Mouse (Mus musculus): ENCODE results near the gene Abhd6.
"Not testable (repeated sequence)": the region's sequence is repeated elsewhere in the genome, so short reads cannot be mapped to it uniquely, and the experiment has no call there.

The Abhd6 gene

DNA sequence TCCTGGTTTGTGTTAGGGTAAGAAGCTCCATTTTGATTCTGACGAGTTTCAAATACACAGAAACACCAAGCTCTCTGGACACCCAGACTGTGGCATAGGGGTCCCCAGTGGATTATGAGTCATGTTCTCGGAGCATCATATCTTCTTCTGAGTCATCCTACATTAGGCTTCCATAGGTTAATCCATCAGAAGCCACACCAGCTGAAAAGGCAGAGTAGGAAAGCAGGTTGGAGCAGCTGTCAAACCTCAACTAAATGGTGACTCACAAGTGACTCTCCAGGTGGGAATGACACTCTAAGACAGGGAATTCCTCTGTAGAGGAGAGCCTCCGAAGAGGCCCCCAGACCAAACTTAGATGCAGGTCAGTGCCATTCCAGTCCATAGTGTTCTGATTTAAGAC is 3.7 kb upstream of the Abhd6 start:
- no peak for DNase-seq (ENCODE audit: low read depth, low spot score)

DNA sequence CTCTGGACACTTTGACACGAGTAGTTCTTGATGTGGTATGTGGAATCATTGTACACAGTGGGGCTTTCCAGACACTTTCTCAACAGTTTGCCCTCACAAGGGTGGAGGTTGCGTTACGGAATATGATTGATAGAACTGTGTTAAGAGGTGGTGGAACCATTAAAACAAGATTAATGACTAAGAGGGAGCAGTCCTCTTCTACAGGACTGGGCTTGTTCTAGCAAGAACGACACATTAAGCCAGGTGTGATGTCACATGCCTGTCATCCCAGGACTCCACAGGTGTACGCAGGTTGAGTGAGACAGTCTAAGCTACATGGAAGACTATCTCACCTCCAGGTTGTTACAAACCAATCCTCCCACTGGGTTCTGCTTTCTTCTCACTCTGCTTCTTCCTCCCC is 3.3 kb upstream of the Abhd6 start:
- no peak for DNase-seq (ENCODE audit: low read depth, low spot score)

DNA sequence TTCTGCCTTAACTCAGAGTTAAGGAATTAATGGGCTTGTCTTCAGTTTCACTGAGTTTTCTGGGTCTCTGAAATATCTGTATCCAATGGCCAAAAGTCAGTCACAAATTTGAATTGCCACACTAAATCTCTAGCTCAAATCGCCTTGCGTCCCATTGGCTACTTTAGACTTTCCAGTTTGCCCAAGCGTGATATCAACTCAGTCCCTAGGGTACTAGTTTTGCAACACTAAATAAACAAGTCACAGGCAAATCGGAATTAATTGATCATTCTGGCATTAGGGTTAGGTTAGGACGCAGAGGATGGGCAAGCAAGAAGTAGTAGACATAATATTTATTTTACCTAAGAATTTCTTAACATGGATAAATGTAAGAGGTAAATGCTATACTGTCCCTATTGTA is 2.5 kb upstream of the Abhd6 start:
- no peak for DNase-seq (ENCODE audit: low read depth, low spot score)

DNA sequence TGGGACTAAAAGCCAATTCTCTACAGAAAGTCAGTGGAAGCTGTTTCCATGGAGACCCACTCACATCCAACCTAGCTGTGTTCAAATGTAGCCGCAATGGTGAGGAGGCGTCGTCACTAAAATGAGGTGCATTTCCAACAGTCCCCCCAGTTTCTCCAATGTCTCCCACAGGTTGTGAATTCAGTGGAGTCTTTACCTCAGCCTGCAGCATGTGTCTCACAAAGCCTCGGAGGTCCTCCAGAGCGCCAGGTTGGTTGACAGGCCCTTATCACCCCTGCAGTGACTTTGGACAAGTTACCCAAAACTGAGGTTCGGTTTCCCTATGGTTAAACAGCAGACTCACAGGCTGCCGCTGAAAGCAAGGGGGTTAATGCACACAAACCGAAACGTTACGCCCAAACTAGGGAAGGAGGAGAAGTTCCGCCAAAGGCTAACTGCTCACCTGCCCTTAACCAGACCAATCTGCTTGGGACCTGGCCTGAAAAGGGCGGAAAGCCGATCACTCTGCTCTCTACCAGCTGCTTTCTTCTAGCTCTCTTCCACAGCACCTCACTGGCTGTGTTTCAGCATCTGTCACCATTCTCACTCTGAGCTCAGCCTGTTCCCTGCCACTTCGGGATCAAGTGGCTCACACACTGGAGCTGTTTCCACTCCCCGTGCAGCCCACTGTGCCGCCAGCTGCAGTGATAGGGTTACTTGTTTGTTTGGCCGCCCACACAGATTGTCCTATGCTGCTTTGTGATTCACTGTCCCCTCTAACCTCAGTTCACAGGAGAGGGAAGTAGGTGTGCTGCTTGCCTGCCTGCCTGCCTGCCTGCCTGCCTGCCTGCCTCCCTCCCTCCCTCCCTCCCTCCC is 1.6 kb upstream of the Abhd6 start:
- DNase-seq (ENCODE audit: low read depth, low spot score), result no peak

DNA sequence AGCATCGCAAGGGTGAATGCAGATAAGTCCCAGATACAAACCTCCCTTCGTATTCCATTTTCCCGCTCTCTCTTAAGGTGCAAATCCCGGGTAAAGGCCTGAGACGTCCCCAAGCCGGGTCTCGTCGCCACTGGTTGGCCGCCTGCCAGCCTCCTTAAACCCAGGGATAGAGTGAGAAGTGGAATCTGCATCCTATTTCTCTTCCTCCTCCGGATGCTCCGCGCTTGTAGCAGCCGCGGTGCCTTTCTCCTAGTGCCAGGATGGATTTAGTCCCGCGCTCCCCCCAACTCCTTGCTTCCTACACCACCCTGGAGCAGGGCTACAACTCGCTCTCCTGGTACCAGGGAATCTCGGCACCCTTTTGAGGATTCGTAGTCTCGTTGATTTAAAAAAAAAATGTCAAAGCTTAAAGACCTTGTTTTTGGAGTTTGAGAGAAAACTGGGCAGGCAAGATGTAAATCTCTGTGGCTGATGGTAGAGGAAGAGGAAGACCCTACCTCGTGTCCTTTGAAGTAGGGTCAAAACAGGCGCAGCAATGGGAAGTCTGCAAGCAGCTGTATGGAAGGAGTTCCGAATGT is 480 bp downstream of the Abhd6 start:
- DNase-seq (ENCODE audit: low read depth, low spot score), result no peak

DNA sequence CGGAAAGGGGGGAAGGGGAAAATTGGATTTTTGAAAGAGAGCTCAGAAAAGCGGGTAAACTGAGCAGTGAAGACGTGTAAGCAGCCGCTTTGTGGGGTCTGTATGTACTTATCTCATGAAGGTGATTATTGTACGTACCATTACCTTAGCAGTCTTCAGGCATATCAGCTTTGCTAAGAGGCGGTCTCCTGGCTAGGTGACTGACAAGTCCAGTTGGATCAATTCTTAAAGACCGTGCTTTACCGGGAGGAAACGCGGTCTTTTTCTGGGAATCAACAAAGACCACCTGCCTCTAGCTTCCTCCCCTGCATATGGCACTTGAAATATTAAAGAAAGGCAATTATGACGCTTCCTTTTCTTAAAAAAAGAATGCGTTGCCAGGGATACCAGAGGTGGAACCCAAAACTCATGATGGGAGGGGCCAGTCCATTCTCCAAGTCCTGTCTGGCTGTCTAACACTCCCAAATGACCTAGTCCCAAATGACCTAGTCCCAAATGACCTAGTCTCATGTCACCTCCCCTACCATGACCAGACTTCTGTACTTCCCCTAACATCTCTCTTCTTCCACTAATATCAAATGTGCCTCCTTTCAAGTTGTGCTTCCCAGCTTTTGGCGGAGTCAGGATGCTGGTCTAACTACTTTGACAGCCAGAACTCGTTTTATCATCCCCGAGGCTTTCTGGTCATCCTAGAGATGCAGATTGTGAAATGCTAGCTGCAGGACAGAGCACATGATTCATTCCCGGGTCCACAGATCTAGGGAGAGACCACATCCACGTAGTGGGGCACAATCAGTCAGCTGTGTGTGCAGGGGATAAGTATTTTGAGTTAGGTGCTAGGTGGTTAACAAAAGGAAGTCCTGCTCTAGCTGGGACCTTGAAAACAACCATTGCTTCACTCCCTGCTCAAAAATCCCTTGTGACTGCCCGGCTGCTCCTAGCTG is 1.3 kb downstream of the Abhd6 start:
- DNase-seq (ENCODE audit: low read depth, low spot score), result no peak

DNA sequence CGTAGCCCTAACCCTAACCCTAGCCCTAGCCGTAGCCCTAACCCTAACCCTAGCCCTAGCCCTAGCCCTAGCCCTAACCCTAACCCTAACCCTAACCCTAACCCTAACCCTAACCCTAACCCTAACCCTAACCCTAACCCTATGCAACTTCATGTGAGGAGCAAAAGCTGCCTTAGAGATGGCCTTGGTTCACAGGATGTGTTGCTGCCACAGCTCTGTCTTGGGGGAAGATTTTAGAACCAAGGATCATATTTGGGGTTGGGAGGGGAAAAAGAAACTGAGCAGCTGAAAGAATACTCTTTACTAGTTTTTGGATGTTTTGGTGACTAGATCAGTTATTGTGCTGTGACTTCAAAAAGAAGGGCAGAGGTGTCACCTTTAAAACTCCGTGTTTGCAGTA is 3.4 kb downstream of the Abhd6 start:
- not testable (repeated sequence) for DNase-seq (ENCODE audit: low read depth, low spot score)

DNA sequence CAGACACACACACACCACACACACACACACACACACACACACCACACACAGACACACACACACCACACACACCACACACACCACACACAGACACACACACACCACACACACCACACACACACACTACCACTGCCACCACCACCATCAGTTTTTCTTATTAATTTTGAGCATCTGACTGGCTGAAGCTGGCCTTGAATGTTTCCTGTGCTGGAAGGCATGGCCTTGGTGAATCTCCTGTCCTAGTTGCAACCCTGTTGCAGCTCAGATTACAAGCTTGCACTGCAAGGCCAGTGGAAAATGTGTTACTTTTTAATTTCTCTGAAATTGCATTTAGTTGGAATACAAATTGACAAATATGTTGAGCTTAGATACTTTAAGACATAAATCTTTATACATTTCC is 4.4 kb downstream of the Abhd6 start:
- DNase-seq (ENCODE audit: low read depth, low spot score), result no peak

DNA sequence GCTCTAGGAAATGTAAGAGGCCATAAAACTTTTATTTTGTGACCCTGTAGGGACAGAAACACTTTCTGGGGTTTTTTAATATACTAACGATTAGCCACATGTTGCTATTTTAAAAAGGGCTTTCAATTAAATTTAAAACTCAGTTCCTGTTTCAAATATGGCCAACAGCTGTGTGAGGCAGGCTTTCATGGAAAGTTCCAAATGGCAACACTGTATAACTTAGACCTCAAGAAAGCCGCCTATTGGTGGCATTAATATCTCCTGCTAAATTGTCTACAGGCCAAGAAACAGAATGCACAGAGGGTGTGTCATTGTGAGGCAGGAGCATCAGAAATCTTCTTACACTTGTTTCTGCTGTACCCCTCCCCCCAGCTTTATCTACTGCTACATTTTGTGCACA is 4.8 kb downstream of the Abhd6 start:
- no peak for DNase-seq (ENCODE audit: low read depth, low spot score)

DNA sequence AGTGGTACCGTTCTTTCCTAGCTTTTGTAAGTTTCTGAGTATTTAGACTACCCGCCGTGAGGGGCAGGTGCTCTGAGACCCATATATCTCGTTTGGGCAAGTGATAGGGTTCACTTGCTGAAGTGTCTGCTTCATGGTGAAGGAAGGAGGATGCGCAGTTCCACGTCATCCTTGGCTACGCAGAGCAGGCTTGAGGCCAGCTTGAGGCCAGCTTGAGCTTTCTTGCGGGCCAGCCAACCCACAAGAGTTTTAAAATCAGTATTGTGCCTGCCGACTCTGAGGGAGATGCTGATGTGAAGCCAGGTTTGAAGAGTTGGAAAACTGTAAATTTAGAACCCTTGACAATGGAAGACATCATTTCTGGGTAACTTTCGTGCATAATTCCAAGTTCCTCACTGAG is 5.2 kb downstream of the Abhd6 start:
- no peak for DNase-seq (ENCODE audit: low read depth, low spot score)

DNA sequence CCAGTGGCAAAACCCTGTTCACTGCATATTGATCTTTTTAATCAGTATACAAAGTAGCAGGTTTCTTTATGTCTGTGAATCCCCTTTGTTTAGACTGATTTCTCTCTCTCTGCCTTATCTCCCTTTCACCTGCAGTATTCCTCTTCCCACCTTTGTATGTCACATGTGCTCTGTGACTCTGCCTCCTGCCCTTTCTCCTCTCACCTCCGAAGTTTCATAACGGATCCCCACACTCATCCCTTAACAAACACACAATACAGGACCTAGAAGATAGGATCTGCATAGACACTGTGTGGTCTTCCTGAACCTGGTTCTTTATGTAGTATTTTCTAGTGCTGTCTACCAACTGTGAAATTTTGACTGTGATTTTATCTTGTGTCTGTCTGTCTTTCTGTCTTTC is 8.6 kb downstream of the Abhd6 start:
- no peak for DNase-seq (ENCODE audit: low read depth, low spot score)

DNA sequence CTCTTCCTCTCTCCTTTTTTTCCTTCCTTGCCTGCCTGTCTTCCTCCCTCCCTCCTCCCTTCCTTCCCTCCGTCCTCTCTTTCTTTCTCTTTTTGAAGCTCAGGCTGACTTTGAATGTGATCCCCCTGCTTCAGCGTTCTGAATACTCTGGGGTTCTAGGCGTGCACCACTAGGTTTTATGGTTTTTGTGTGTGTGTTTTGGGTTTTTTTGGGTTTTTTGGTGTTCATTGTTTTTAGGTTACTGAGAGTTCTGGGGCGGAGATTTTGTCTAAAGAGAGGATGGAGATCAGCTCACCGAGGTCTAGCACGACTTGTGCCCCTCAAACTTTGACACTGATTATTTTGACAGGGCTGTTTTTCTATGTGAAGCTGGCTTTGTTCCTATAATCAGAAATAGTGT is 9.2 kb downstream of the Abhd6 start:
- DNase-seq (ENCODE audit: low read depth, low spot score), result no peak

DNA sequence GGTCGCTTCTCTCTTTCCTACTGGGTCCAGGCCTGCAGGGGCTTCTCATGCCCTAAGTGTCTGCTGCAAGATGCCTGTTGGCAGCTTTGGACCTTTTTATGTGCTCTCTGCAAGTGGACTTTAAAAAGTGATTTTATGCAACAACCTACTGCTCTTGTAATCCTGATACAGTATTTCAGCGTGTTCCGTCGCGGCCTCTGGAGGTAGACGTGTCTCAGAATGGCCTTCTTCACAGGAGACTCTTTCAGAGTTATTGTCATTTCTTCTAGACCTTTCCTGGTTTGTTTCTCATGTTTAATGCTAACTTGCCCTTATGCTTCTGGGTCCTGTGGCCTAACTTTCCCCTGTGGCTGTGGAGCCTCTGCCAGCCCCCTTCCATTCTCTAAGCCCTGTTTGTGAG is 13.1 kb downstream of the Abhd6 start:
- no peak for DNase-seq (ENCODE audit: low read depth, low spot score)

DNA sequence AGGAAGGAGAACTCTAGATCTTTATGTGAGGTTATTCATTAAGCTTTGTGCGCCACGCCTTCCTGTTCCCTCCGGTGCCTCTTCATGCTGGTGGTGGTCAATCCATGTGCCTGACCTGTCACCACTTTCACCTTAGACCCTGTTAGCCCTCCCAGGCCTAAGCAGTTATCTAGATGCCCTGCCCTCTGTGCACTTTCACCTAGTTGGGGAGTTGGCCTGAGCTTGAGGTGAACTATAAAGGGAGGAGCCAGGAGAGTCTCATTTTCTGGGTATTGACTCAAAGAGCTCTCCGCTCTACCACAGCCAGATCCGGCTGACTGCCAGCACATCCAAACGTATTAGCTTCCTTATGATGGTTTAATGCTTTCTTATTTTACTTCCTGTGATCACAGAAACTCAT is 13.6 kb downstream of the Abhd6 start:
- DNase-seq (ENCODE audit: low read depth, low spot score), result no peak

DNA sequence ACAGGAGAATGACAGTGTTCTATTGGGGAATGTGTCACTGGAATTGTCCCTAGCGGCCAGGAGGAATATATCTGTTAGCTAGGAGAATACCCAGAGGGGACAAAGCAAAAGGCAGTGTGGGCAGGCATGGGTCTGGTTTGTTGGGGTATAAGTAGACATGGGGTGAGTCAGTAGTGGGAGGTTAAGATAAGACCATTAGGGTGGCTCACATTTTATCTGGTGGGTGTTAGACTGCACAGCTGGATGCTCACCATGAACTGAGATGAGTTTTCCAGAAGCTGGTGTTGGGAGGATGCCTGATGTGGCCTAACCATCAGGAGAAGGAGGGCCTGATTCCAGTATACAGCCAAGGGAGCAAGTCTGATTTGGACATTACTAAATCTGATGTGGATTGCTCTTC is 14.2 kb downstream of the Abhd6 start:
- DNase-seq (ENCODE audit: low read depth, low spot score), result no peak

DNA sequence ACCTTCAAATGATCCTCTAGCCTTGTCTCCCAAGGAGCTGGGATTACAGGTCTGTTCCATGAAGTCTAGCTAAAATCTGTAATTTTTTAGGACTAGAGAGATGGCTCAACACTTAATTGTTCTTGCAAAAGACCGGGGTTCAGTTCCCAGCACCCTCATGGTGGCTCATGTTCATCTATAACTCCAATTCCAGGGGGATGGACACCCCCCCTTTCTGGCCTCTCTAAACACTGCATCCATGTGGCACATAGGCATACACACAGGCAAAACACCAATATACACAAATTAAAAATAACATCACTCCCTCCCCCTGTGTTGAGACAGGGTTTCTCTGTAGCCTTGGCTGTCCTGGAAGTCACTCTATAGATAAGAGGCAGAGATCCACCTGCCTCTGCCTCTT is 17.3 kb downstream of the Abhd6 start:
- DNase-seq (ENCODE audit: low read depth, low spot score), result no peak

DNA sequence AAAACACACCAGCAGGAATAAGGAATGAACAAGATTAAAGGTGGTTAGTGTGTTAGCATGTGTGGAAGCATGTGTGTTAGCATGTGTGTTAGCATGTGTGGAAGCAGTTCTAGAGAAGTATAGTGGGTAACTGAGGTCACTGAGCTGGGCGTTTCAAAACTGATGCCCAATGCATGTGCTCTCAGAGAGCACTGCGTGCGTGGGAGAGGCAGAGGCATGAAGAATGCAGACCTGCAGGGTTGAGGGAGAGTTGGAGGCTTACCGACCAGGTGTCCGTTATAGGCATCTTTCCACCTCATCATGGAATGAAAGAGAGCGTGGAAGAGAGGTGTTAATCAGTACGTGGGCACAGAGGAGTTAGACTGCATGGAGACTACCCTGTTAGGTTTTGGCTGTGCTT is 17.8 kb downstream of the Abhd6 start:
- DNase-seq (ENCODE audit: low read depth, low spot score), result no peak

DNA sequence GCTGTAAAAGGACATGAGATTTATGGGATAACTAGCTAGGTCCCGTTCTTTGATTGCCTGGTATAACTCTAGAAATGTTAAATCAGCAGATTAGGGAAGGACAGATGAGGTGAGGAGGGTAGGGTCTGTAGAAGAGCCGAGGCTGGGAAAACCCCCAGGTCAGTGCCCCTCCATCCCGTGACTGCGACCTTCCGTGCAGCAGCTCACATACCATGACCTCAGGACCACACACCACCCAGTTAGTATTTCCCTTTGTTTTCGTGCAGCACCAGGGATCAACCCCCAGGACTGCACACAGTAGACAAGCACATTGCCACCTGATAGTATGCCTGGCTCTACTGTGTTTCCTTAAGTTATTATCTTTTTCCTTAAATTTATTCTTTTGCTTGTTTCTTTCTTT is 21.8 kb downstream of the Abhd6 start:
- no peak for DNase-seq (ENCODE audit: low read depth, low spot score)

DNA sequence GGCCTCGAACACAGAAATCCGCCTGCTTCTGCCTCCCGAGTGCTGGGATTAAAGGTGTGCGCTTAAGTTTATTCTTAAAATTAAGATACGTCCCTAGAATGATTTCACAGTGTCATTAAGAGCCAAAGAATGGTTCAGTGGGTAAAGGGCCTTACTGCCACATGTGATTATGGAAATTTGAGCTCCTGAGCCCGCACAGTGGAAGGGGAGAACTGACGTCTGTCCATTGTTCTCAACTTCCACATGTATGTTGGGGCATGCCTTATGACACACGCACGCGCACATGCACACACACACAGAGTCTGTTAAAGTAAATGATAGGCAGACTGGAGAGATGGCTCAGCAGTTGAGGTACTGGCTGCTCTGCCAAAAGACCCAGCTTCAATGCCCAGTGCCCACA is 22.2 kb downstream of the Abhd6 start:
- DNase-seq (ENCODE audit: low read depth, low spot score), result no peak

DNA sequence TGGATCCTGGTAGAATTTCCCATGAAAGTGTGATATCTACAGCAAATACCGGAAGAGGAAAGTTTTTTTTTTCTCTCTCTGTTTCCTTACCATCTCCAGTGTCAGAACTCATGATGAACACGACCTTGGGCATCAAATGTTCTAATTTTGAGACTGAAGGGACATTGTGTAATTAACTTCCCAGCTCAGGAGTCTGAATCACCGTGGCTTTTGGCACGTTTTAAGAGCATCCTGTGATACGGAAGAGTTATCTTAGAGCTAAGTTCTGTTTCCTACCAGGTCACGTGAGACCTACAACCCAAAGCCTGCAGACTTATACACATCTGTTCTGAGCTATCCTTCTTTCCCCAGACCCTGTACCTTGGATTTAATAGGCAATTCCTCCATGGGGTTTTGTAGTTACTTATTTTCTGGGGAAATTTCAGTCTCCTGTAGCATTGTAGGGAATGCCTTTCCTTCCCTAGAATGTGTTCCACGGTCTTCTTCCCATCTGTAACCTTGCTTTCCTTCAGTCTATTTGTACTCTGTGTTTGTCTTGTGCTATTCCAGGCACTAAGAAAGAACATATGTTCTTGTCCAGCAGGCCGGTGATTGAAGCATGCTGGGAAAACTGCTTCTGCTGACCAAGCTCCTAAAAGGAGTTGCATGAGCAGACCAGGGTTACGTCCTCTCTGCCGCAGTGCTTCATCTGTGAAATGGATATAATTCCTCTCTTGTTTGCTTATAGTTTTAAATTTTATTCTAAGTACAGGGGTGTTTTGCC is 24.2 kb downstream of the Abhd6 start:
- DNase-seq (ENCODE audit: low read depth, low spot score), result no peak

DNA sequence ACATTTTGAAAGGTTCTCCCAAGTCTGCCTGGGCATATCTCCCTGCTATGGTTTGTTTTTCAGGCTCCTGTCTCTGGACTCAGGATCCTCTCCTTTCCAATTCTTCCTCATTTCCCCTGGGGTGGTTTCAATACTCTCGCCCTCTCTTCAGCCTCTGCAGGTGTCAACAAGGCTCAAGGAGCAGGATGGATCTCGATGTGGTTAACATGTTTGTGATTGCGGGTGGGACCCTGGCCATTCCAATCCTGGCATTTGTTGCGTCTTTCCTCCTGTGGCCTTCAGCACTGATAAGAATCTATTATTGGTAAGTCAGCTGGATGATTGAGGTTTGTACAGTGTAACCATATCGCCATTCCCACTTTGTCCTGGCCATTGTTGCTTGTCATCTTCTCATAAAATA is 25.4 kb downstream of the Abhd6 start:
- DNase-seq (ENCODE audit: low read depth, low spot score), result no peak

DNA sequence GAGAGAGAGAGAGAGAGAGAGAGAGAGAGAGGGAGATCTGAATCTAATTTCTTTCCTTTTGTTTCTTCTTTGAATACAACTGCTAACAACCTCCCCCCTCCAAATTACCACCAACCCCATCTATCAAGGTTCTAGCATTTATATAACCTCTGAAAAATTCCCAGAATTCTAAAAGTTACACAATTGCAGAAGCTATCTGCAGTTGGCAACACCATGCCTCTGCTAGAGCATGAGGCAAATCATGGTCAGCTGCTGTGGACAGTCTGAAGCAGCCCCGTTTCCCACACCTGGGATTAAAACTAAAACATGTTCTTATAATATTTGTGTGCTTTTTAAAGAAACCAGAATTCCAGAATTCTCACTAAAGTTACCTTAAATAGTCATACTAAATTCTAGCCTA is 27.1 kb downstream of the Abhd6 start:
- no peak for DNase-seq (ENCODE audit: low read depth, low spot score)

Measured in retina, postnatal 7 days (tissue).